Mouse (Mus musculus) thymus, postnatal 0 days (tissue): ENCODE measurements around the gene Tfb2m. TPM values are rescaled to one million over a fixed set of nuclear protein-coding genes. Genes with fewer than 3 reads are reported as not detected.

Source experiments
- DNase-seq: peaks from one replicate; pipeline ENCODE4 v3.0.0-alpha.2; 2015; ENCODE audit warnings: low spot score
- polyA plus RNA-seq: library from polyadenylated mRNA; unstranded; fragments of >200 nt; fragmentation: Nextera tagmentation; extraction: Ambion mirVana; gene quantifications from 2 replicates; pipeline ENCODE4 v1.2.1, GENCODE M21; 2015

Tfb2m gene
- polyA plus RNA-seq, 1 experiment from 2014 or later: 39.6 TPM

GRCm38 (mm10) chr1:179506530-179507315, 39.3 kb downstream of the Tfb2m start:
- DNase-seq: peak; percentile 58

GRCm38 (mm10) chr1:179502565-179502964, 43.5 kb downstream of the Tfb2m start:
- DNase-seq: peak; percentile 56

- no peak for DNase-seq
These were observed 46.8 kb downstream of the Tfb2m start for GRCm38 (mm10) chr1:179499257-179499656.

GRCm38 (mm10) chr1:179492908-179493307, 53.2 kb downstream of the Tfb2m start:
- DNase-seq: no peak

GRCm38 (mm10) chr1:179488520-179488919, 57.5 kb downstream of the Tfb2m start:
- DNase-seq: no peak

GRCm38 (mm10) chr1:179487990-179488389, 58.1 kb downstream of the Tfb2m start:
- DNase-seq: no peak

- DNase-seq: no peak
These were observed 58.8 kb downstream of the Tfb2m start for GRCm38 (mm10) chr1:179487238-179487637.

GRCm38 (mm10) chr1:179485784-179486540, 60.1 kb downstream of the Tfb2m start:
- DNase-seq: no peak

- DNase-seq: no peak
These were observed 65.2 kb downstream of the Tfb2m start for GRCm38 (mm10) chr1:179480862-179481261.

Other genes starting within 250 kb of the Tfb2m start
- gene Smyd3, start 28.2 kb downstream of the Tfb2m start, polyA plus RNA-seq: 34.5 and 36.2 TPM in 2 replicates
- 18.0 and 18.8 TPM in 2 replicates for gene Cnst, start 103 bp upstream of the Tfb2m start, polyA plus RNA-seq
- gene Sccpdh, start 121.9 kb upstream of the Tfb2m start, polyA plus RNA-seq: 15.6 and 17.0 TPM in 2 replicates
- gene Kif28, start 199.0 kb upstream of the Tfb2m start, polyA plus RNA-seq: not detected in 2 replicates